Mouse (Mus musculus): ENCODE measurements at regions not wholly inside any gene's neighbourhood (a gene's known extent, or its start where the extent isn't known, plus 50 kb on each side); places are given as distances from the start of the nearest gene placed in this dataset.

DNA sequence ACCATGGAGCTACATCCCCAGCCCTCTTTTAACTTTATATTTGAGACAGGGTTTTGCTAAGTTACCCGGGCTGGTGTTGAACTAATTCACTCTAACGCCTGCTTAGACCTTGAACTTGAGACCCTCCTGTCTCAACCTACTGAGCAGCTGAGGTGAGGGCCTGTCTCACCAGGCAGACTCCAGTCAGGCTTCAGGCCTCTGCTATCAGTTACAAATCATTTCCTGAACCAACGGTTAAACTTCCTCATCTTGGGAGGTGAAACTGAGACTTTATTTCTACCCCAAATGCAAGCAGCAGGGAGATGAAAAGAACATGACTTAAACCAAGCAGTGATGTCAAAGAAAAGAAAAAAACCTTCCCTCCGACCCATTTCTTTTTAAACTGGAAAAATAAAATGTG is 183.5 kb downstream of the Sox4 start:
- H3K4me2 ChIP-seq (ENCODE audit: low read depth, low read length): 0 out of 2 replicates have a peak overlapping the region, but pooled peaks have one; percentile 34
- H3K9me3 ChIP-seq (ENCODE audit: control insufficient read depth, low read length): 0 out of 2 replicates have a peak, but pooled peaks cover 4% of the 10 kb centered on the region
- H3K27me3 ChIP-seq (replicated peaks; ENCODE audit: control insufficient read depth, insufficient read depth, low read length): no peaks in the 10 kb centered on the region
- ATAC-seq (ENCODE audit: low read depth) (no peak), DNase-seq (ENCODE audit: low spot score) (no peak)
- no peaks in the 10 kb centered on the region for H3K36me3 ChIP-seq (ENCODE audit: control insufficient read depth, insufficient read depth, low read length)
- no peak overlapping the region for H3K9ac ChIP-seq (ENCODE audit: low read depth, low read length)
- peak overlapping the region; percentile 55 for H3K27ac ChIP-seq (replicated peaks; ENCODE audit: low read depth, low read length)
- H3K4me1 ChIP-seq (ENCODE audit: control insufficient read depth, insufficient read depth, low read length): peaks cover 28% of the 10 kb centered on the region
- 42% methylated on average over 4 of the region's 4 CpGs for WGBS
- H3K4me3 ChIP-seq (ENCODE audit: low read depth, low read length): no peak overlapping the region

DNA sequence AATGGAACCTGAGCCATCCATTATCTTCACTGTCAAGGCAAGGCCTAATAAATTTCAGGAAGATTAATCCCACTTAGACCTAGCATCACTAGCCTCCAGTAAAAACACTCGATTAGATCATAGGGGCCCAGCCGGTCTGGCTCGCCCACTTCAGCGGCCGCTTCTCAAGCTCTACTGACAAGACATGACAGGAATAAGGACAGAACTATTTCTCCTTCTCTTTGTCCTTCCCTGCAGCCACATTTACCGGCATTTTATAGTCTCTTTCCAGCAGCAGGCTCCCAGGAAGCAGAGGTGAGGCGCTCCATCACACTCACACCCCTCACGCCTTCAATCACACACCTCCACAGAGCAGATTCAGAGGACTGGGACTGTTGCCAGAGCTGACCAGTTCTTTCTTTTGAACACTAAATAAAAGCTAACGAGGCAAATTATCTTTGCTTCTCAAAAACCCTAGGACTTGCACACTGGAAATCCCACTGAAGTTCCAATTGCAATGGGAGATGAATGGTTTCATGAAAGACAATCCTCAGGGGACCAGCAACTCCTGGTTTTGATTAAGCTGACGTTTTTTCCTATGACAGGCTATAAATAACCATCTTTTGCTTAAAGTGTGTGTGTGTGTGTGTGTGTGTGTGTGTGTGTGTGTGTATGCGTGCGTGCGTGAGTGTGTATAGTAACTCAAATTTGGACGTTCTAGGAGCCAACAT is 184.6 kb downstream of the Sox4 start:
- 0 out of 2 replicates have a peak, but pooled peaks cover 4% of the 10 kb centered on the region for H3K9me3 ChIP-seq (ENCODE audit: control insufficient read depth, low read length)
- H3K27me3 ChIP-seq (replicated peaks; ENCODE audit: control insufficient read depth, insufficient read depth, low read length): no peaks in the 10 kb centered on the region
- H3K36me3 ChIP-seq (ENCODE audit: control insufficient read depth, insufficient read depth, low read length): no peaks in the 10 kb centered on the region
- peak overlapping the region; percentile 47; the same call in 1 of the 2 replicates for H3K9ac ChIP-seq (ENCODE audit: low read depth, low read length)
- DNase-seq (ENCODE audit: low spot score): peak; percentile 71
- peak; percentile 58 for ATAC-seq (ENCODE audit: low read depth)
- WGBS: 29% methylated on average over 14 of the region's 14 CpGs
- H3K4me1 ChIP-seq (ENCODE audit: control insufficient read depth, insufficient read depth, low read length): peaks cover 22% of the 10 kb centered on the region
- no peak overlapping the region for H3K4me3 ChIP-seq (ENCODE audit: low read depth, low read length)
- peak overlapping the region; percentile 64; the same call in 1 of the 2 replicates for H3K27ac ChIP-seq (replicated peaks; ENCODE audit: low read depth, low read length)
- H3K4me2 ChIP-seq (ENCODE audit: low read depth, low read length): no peak overlapping the region

DNA sequence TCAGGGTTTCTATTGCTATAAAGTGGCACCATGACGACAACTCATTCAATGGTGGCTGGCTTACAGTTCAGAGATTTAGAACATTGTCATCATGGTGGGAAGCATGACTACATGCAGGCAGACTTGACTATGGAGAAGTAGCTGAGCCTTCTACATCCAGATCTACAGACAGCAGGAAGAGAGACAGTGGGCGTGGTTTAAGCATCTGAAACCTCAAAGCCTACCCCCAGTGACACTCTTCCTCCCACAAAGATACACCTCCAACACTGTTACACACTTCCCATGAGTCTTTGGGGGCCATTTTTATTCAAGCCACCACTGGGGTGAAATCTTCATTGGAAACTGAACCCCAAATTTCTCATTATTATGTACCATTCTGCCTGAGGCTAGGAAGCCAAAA is 191.0 kb downstream of the Sox4 start:
- no peak for ATAC-seq (ENCODE audit: low read depth)
- H3K4me2 ChIP-seq (ENCODE audit: low read depth, low read length): no peak overlapping the region
- peaks cover 14% of the 10 kb centered on the region for H3K4me1 ChIP-seq (ENCODE audit: control insufficient read depth, insufficient read depth, low read length)
- H3K36me3 ChIP-seq (ENCODE audit: control insufficient read depth, insufficient read depth, low read length): no peaks in the 10 kb centered on the region
- H3K27ac ChIP-seq (replicated peaks; ENCODE audit: low read depth, low read length): no peak overlapping the region
- no peak overlapping the region for H3K9ac ChIP-seq (ENCODE audit: low read depth, low read length)
- 94% methylated on average over 2 of the region's 2 CpGs for WGBS
- no peaks in the 10 kb centered on the region for H3K27me3 ChIP-seq (replicated peaks; ENCODE audit: control insufficient read depth, insufficient read depth, low read length)
- no peak overlapping the region for H3K4me3 ChIP-seq (ENCODE audit: low read depth, low read length)
- DNase-seq (ENCODE audit: low spot score): no peak
- 0 out of 2 replicates have a peak, but pooled peaks cover 3% of the 10 kb centered on the region for H3K9me3 ChIP-seq (ENCODE audit: control insufficient read depth, low read length)

DNA sequence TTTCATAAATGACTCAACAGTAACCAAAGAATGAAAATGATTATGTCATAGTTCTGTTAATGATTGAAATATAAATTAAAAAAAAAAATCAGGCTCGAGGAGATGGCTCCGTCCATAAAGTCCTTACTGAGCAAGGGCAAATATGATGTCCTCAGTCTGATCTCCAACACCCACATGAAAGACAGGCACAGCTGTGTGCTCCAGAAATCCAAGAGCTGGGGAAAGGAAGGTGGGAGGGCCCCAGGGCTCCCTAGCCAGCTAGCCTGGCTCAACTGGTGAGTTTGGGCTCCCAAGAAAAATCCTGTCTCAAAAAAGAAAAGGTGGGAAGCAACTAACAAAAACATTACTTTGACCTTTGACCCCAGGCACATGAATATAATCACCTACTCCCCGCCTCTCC is 194.5 kb downstream of the Sox4 start:
- no peak overlapping the region for H3K9ac ChIP-seq (ENCODE audit: low read depth, low read length)
- no peaks in the 10 kb centered on the region for H3K9me3 ChIP-seq (ENCODE audit: control insufficient read depth, low read length)
- no peaks in the 10 kb centered on the region for H3K36me3 ChIP-seq (ENCODE audit: control insufficient read depth, insufficient read depth, low read length)
- H3K4me2 ChIP-seq (ENCODE audit: low read depth, low read length): peak overlapping the region; percentile 70; the same call in 1 of the 2 replicates
- ATAC-seq (ENCODE audit: low read depth): no peak
- peak overlapping the region; percentile 94 for H3K27ac ChIP-seq (replicated peaks; ENCODE audit: low read depth, low read length)
- H3K4me1 ChIP-seq (ENCODE audit: control insufficient read depth, insufficient read depth, low read length): peaks cover 39% of the 10 kb centered on the region
- H3K4me3 ChIP-seq (ENCODE audit: low read depth, low read length): no peak overlapping the region
- 35% methylated on average over 3 of the region's 3 CpGs for WGBS
- no peaks in the 10 kb centered on the region for H3K27me3 ChIP-seq (replicated peaks; ENCODE audit: control insufficient read depth, insufficient read depth, low read length)
- DNase-seq (ENCODE audit: low spot score): peak; percentile 84

DNA sequence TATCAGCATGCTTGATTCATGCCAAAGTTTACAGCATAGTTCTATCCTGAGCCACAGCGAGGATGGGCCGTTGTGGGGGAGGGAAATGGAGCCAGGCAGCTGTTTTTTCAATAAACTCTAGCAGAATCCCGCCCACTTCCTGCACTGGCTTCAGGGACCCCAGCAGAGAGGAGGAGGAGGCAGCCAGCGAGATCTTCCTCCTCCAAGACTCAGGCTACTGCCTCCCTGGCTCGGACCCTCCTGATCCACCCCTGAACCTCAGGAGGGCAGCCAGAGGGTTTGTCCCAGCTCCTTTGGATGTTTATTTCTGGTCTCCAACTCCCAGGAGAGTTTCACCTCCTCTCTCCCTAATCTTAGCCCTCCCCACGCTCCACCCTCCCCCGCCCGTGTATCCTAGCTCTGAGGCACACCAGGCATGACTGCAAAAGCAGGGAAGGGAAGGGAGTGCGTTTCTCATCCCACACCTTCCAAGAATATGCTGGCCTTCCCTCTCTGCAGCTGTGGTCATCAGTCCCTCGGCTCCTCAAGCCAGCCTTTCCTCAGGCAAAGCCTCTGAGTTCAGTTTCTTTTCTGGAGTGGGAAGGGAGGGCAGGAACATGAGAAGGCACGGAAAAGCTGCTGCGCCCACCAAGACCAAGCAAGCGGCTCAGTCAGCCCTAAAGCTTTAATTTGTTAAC is 195.5 kb downstream of the Sox4 start:
- Histone ChIP-seq H3K4me2 (ENCODE audit: low read depth, low read length) (peak overlapping the region; percentile 70), H3K27ac (replicated peaks; ENCODE audit: low read depth, low read length) (peak overlapping the region; percentile 94), H3K4me1 (ENCODE audit: control insufficient read depth, insufficient read depth, low read length) (peaks cover 39% of the 10 kb centered on the region), H3K36me3 (ENCODE audit: control insufficient read depth, insufficient read depth, low read length) (no peaks in the 10 kb centered on the region), H3K9me3 (ENCODE audit: control insufficient read depth, low read length) (no peaks in the 10 kb centered on the region), H3K4me3 (ENCODE audit: low read depth, low read length) (peak overlapping the region; percentile 40), H3K9ac (ENCODE audit: low read depth, low read length) (peak overlapping the region; percentile 58), H3K27me3 (replicated peaks; ENCODE audit: control insufficient read depth, insufficient read depth, low read length) (no peaks in the 10 kb centered on the region)
- 2% methylated on average over 13 of the region's 13 CpGs for WGBS
- peak; percentile 91 for ATAC-seq (ENCODE audit: low read depth)
- DNase-seq (ENCODE audit: low spot score): peak; percentile 97

DNA sequence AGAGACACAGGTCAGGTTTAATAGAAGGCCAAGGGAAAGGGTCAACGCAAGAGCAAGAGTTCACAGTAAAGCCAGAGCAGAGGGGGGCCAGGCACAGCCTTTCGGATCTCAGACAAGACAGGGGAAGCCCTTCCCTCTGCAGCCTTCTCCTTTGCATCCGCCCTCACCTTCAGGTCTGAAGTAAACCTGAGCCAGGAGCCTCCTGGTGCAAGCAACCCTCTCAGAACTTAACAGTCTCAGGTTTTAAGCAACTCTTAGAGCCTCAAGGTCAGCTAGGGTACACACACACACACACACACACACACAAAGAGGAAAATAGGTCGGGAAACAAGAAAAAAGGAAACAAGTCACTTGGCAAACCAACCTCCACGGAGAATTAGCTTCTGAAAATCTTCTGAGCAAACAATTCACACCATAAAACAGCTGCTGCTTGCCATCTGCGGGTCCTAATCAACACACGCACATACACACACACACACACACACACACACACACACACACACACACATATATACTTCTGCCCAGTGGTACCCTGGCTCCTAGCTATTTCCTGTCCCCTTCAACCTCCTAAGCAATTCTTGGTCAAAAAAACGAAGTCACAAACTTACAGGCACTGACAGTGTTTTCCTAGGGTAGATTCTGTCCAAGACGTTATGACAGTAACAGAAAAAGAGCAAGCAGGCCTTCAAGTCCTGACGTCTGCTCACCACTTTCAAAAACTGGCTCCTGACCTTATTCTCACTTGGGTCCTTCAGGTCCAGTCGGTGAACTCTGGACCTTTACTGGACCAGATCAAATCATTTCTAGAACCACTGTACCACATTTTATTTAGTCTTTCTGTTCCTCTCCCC is 196.4 kb downstream of the Sox4 start:
- ATAC-seq (ENCODE audit: low read depth): no peak
- Histone ChIP-seq H3K27ac (replicated peaks; ENCODE audit: low read depth, low read length) (peak overlapping the region; percentile 94), H3K9me3 (ENCODE audit: control insufficient read depth, low read length) (no peaks in the 10 kb centered on the region), H3K4me3 (ENCODE audit: low read depth, low read length) (peak overlapping the region; percentile 40), H3K36me3 (ENCODE audit: control insufficient read depth, insufficient read depth, low read length) (no peaks in the 10 kb centered on the region), H3K4me1 (ENCODE audit: control insufficient read depth, insufficient read depth, low read length) (peaks cover 39% of the 10 kb centered on the region), H3K4me2 (ENCODE audit: low read depth, low read length) (peak overlapping the region; percentile 70), H3K27me3 (replicated peaks; ENCODE audit: control insufficient read depth, insufficient read depth, low read length) (no peaks in the 10 kb centered on the region), H3K9ac (ENCODE audit: low read depth, low read length) (peak overlapping the region; percentile 58)
- peak; percentile 56 for DNase-seq (ENCODE audit: low spot score)
- WGBS: 13% methylated on average over 11 of the region's 11 CpGs

DNA sequence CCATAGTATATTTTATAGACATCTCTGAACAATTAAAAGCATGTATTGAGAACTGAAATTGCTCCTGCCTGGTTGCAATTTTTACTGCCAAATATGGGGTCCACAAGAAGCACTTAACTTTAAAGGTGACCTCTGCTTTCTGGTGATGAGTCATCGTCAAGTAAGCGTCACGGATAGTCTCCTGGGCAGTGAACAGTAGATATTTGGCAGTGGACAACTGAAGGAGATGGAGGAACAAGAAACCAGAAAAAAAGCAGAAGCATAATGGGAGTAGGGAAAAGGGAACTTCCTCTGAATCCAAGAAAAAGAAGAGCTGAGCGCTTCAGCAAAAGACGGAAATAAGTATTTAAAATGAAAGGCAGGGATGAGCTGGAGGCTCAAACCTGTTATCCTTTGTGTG is 199.3 kb downstream of the Sox4 start:
- DNase-seq (ENCODE audit: low spot score) (no peak), ATAC-seq (ENCODE audit: low read depth) (no peak)
- no peak overlapping the region for H3K9ac ChIP-seq (ENCODE audit: low read depth, low read length)
- no peaks in the 10 kb centered on the region for H3K27me3 ChIP-seq (replicated peaks; ENCODE audit: control insufficient read depth, insufficient read depth, low read length)
- no peaks in the 10 kb centered on the region for H3K36me3 ChIP-seq (ENCODE audit: control insufficient read depth, insufficient read depth, low read length)
- H3K9me3 ChIP-seq (ENCODE audit: control insufficient read depth, low read length): no peaks in the 10 kb centered on the region
- no peak overlapping the region for H3K4me2 ChIP-seq (ENCODE audit: low read depth, low read length)
- no peak overlapping the region for H3K4me3 ChIP-seq (ENCODE audit: low read depth, low read length)
- peaks cover 38% of the 10 kb centered on the region for H3K4me1 ChIP-seq (ENCODE audit: control insufficient read depth, insufficient read depth, low read length)
- 0 out of 2 replicates have a peak overlapping the region, but pooled peaks have one; percentile 10 for H3K27ac ChIP-seq (replicated peaks; ENCODE audit: low read depth, low read length)
- 54% methylated on average over 5 of the region's 5 CpGs for WGBS

DNA sequence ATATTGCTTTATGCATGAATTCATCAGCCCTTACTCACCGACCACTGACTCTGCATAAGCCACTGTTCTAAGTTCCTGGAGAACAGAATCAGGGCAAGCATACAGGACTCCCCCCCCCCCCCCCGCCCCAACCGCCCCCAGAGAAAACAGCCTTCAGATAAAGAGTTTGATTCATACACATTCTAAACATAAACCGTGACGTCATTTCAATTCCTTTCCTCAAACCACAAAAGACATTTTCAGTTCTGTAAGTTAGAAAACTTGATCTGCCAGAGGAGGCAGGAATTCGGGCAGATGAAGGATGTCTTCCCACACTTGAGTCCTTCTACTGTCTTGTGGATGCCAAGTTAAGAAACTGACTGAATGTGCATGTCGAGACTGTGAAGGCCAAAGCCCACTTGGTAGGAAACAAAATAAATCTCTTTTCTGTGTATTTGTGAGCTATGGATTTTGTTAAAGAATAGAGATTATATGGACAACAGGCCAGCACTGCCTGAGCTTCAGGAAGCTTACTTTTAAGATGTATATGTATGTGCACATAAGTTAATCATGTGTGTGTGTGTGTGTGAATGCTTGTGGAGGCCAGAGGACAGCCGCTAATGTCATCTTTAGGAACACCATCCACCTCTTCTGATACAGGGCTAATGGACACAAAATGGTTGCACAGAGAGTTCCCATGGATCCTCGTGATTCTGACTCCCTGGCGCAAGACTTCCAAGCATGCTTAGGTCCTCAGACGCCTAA is 202.4 kb downstream of the Sox4 start:
- no peaks in the 10 kb centered on the region for H3K36me3 ChIP-seq (ENCODE audit: control insufficient read depth, insufficient read depth, low read length)
- no peak overlapping the region for H3K4me2 ChIP-seq (ENCODE audit: low read depth, low read length)
- H3K27me3 ChIP-seq (replicated peaks; ENCODE audit: control insufficient read depth, insufficient read depth, low read length): no peaks in the 10 kb centered on the region
- H3K4me1 ChIP-seq (ENCODE audit: control insufficient read depth, insufficient read depth, low read length): peaks cover 15% of the 10 kb centered on the region; the same call in 1 of the 2 replicates
- WGBS: 63% methylated on average over 11 of the region's 11 CpGs
- ATAC-seq (ENCODE audit: low read depth): no peak
- no peak overlapping the region for H3K4me3 ChIP-seq (ENCODE audit: low read depth, low read length)
- H3K27ac ChIP-seq (replicated peaks; ENCODE audit: low read depth, low read length): peak overlapping the region; percentile 52
- peak; percentile 76 for DNase-seq (ENCODE audit: low spot score)
- H3K9me3 ChIP-seq (ENCODE audit: control insufficient read depth, low read length): no peaks in the 10 kb centered on the region
- no peak overlapping the region for H3K9ac ChIP-seq (ENCODE audit: low read depth, low read length)

Data from embryonic facial prominence, embryonic 14.5 days (tissue).